Mouse (Mus musculus): Measurements from ENCODE around the gene Ston2.
A peak's percentile ranks its signal among the peaks of the same experiment; 100 is the strongest.
"Not testable (repeated sequence)": the region's sequence is repeated elsewhere in the genome, so short reads cannot be mapped to it uniquely, and the experiment has no call there.

Ston2 gene

DNA sequence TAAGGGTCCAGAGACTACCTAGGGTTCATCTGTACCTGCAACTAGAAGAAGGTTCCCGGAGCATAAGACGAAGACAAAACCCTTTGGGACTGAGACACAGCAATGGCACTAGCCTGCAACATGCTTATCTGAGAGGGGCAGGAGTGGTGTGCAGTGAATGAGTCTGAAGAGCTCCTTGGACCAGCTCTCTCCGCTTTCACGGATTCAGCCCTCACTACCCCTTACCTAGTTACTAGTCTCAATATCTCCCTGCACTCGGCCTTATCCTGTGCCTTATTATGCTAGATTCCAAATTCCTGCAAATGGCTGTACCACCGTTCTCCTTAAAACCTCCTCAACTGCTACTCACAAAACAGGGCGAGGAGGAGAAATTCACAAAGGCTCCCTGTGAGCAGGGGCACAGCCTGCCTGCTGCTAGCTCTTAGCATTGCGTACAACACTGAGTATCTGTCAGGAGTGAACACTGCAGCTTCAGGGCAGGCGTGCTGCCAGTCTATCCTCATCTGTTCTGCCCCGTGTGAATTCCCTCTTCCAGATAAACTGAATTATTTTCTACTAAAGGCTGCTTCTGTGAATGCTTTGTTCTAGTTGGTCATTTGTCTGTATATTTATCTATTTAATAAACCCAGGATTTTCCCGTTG, 38.5 kb downstream of the Ston2 start:
- no peak for DNase-seq (ENCODE audit: low spot score in 2 of 2)

DNA sequence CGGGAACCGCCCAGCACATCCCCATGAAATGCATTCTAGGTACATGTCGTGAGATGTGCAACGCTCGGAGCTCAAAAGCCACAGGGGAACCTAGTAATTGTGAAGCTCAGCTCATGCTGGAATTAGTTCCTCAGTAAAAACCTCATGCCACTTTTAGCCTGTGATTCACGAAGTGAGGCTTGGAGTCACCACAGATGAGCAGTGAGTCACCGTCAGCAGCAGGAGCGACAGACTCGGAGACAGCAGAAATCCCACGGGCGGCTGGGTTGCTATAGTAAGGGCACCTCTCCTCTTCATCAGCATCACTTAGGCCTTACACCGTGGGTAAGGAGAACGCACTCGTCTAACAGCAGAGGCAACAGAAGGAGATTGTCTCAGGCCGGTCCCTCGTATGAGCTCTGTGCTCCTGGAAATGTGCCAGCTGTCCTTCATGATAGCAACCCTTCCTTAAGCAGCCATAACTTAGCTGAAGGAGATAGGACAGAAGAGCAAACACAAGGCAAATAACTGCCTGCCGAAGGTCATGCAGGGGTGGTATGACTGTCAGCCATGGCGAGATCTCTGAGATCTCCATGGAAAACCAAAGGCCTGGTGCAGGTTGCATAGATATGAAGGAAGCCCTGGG, 39.8 kb downstream of the Ston2 start:
- DNase-seq (ENCODE audit: low spot score in 2 of 2): no peak

DNA sequence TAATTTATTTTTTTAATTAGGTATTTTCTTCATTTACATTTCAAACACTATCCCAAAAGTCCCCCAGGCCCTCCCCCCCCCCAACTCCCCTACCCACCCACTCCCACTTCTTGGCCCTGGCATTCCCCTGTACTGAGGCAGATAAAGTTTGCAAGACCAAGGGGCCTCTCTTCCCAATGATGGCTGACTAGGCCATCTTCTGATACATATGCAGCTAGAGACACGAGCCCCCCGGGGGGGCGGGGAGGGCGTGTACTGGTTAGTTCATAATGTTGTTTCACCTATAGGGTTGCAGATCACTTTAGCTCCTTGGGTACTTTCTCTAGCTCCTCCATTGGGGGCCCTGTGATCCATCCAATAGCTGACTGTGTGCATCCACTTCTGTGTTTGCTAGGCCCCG, 41.3 kb downstream of the Ston2 start:
- DNase-seq (ENCODE audit: low spot score in 2 of 2): not testable (repeated sequence)

DNA sequence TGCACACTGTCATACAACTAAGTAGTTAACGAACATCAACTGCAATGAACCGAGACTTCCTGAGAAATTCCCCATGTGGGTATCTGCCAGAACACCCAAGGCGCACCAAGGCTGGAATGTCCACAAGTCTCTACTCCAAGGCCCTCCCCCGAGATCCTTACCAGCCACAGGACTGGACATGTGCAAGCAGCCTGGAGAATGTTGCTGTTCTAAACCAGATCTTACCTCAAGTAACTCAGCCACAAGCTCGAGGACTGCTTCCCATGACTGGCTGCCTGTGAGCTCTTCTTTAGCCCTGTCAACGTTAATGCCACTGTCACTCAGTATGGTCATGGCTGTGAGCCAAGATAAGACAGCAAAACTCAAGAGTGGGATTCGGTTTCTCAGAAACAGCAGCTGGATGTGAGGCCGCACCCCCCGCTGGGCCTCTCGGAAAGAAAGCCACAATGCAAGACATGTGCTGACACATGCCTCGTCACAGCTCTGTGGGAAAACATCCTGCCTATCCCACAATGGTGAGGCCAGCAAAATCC, 42.4 kb downstream of the Ston2 start:
- DNase-seq (ENCODE audit: low spot score in 2 of 2): peak; percentile 32 to 35

DNA sequence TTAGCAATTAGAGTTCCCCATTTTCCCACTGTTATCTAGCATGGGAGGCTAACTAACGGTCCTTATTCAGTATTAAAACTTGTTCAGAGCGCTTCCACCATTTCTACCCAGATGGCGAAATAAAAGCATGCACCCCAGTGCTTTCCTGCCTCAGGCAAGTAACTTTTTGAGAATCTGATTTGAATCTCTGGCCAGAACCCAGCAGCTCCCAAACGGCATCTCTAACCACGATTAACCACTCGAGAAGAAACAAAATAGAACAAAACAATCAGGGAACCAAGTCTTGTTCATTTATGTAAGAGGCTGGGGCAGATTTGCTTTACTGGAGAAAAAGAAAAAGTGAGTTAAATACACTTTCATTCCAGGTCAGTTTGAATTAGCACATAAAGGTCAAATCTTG, 44.1 kb downstream of the Ston2 start:
- DNase-seq (ENCODE audit: low spot score in 2 of 2): no peak

DNA sequence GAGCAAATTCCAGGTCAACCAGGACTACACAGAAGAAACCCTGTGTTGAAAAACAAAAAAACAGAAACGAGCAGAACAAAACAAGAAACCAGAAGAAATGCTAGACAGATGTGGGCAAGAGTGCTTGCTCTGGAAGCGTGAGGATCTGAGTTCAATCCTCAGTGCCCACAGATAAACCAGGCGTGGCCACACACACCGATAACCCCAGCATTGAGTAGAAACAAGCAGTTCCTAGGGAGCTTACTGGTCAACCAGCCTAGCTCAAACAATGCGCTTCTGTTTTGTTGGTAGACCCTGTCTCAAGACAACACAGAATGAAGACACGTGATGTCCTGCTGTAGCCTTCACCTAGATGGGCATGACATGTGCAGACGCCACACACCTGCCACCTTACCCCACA, 45.3 kb downstream of the Ston2 start:
- DNase-seq (ENCODE audit: low spot score in 2 of 2): no peak

DNA sequence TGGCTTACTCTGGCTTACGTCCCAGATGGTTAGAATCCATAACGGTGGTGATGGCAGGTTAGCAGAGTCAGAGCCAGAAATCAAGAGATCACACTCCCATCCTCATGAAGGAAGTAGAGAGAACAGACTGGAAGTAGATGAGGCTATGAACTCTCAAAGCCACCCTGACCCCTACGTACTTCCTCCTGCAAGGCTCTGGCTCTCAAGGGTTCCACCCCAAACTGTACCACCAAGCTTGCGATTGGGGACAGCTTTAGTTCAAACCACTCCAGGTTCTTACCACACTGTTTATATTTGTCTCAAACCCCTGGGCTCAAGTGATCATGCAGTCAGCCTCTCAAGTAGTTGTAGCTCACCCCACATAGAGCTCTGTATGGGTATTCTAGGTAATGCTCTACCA, 49.8 kb downstream of the Ston2 start:
- DNase-seq (ENCODE audit: low spot score in 2 of 2): no peak

DNA sequence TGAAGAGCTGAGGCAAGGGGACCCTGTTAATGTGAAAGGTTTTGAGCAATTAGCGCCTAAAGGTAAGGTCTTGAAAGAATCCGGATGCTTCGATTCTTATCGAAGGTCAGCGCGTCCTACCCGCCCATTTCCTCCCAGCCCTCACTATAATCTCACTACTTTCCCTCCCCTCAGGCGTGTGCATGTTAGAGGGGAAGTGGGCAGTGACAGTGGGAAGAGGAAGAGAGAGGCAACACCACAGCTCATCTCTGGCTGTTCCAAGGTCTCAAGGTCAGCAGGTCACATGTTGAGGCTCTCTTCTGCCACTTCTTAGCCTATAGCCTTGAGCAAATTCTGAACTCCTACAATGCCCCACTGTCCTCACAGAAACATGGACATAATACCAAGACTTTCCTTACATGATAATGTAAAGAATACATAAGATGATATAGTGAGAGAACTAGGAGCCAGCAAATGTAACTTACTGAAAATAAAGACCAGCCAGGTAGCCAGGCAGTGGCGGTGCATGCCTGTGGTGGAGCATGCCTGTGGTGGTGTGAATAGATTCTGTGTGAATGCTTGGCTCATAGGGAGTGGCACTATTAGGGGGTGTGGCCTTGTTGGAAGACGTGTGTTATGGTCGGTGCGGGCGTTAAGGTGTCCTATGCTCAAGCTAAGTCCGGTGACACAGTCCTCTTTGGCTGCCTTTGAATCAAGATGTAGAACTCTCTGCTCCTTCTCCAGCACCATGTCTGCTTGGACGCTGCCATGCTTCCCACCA, 51.8 kb downstream of the Ston2 start:
- DNase-seq (ENCODE audit: low spot score in 2 of 2): no peak

DNA sequence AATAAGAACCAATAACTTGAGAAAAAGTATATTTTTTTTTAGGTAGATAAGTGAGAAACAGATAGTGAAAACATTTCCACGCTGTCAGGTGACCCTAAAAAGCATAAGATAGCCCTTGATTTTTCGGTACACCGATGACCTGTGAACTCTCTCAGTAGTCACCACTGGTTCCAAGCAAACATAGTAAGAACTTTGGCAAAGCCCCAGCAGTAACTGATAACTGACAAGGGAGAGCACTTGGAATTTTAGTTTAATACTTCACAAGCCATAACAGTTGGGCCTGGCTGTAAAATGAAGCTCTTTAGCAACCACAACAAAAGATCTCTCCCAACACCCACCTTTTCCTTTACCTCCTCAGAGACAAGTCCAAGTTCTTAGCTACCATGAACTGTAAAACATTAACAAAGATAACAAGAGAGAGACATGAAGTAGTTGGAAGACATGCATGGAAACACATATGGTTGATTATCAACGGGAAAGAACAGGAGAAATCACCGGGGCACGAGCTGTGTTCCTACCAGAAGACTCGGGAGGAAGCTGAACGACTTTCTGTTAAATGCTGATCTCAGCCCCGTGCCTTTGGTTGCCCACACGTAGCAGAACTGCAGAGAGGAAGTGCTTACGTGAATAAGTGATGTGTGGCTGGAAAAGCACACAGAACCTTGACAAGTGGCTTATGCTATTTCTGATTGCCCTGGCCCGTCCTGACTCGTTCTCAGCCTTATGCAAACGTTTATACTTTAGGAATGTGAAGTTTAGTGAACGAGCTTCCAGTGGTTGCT, 53.8 kb downstream of the Ston2 start:
- no peak for DNase-seq (ENCODE audit: low spot score in 2 of 2)

DNA sequence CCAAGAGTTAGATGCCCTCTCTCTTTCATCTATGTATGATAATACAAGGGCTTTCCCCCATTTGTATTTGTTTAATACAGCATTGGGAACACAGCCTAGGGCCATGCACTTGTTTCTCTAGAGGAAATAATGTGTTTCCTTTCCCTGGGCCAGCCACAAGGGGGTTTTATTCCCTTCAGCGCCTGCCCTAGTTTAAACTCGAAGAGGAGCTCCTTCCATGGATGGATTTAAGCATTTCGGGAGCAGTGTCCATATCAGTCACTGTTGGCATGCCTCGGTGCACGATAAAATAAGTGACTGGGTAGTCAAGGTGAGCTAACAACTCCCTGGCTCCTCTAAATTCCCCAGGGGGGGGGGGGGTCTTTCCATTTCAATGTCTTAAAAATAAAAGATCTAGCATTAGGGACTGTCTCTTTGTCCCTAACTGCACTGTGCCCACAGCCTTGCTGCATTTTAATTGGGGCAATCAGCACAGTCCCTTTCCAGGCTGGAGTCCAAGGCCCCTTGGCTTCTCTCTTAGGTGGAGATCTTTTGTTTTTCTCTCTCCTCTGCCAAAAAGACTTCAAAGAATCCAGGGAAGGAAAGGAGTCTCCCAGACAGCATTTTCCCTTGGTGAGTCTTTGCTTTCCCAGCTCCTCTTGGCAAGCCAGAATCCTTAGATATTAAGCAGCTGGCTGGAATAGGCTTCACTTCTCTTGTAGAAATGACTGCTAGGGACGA, 55.3 kb downstream of the Ston2 start:
- DNase-seq (ENCODE audit: low spot score in 2 of 2): no peak

DNA sequence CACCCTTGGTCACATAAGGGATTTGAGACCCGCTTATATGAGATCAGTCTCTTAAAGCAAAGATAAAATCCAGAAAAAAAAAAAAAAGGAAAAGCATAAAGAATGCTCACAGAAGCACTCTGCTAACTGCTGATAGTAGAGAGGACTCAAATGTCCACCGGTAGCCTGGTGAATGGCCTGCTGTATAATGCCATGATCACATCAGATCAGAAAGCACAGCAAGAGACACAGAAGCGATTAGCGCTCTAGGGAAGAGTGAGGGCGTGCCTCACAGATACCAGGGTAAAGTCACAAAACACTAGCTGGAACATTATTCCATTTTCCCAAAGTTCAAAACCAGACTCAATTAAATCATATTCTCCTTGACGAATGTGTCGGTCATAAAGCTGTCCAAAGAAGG, 62.0 kb downstream of the Ston2 start:
- DNase-seq (ENCODE audit: low spot score in 2 of 2): no peak

DNA sequence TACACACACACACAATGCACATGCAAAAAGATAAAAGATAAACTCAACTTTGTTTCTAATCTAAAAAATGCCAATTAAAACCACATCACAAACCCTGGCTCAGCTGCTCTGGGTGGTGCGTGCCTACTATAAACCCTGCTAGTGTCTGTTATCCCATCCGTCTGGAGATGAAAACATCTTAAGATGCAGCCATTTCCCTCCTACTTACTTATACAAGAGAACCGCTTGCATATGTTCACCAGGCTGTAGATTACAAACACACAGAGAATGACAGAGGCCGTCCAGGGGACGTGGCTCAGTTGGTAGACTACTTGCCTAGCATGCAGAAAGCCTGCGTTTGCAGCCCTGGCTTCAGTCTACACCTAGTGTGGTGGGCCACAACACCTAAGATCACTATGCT, 64.3 kb downstream of the Ston2 start:
- no peak for DNase-seq (ENCODE audit: low spot score in 2 of 2)

DNA sequence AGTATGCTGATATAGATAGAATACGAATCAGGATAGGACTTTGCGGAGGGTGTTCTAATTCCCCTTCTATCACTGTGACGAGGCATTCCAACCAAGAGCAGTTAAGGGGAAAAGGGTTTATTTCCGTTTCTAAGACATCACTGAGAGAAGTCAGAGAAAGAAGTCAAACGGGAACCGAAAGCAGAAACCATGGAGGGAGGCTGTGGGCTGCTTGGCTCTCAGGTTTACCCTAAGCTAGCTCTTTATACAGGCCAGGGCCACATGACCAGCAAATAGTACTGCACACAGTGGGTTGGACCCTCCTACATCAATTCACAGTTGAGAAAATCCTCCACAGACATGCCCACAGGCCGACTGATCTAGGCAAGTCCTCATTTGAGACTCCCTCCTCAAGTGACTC, 69.1 kb downstream of the Ston2 start:
- DNase-seq (ENCODE audit: low spot score in 2 of 2): no peak

DNA sequence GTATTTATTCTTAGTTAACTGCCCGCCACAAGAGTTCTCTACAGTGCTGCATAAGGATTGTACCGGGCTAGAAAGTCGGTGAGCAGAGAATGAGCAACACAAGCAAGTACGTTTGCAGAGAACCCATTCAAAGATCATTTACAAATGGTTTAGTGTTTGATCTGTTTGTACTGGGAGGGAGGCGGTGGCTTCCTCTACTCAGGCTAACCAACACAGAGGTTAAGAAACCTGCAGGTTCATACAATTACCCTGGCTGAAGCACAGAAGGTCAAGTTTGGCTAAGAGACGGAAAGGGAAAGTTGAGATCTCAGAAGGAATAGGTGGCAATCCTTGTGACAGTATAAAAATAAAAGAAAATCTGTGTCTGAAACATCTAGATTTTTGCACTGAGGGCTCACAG, 72.5 kb downstream of the Ston2 start:
- no peak for DNase-seq (ENCODE audit: low spot score in 2 of 2)

DNA sequence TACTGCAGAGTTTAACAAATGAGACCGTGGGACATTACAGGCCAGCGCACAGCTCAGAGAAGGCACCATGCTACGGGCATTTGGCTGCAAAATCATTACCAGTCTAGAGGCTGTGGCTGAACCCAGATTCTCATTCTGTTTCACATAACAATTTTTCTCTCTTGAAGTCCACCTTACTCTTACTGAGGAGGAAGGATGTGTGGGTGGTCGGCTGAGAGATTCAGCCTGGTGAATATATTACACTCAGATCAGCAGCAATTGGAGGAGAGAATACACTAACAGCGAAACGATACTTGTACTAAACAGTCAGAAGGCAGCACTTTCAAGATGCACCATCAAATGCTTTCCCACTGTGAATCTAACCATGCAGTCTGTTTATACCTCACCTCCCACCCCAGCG, 74.8 kb downstream of the Ston2 start:
- no peak for DNase-seq (ENCODE audit: low spot score in 2 of 2)

DNA sequence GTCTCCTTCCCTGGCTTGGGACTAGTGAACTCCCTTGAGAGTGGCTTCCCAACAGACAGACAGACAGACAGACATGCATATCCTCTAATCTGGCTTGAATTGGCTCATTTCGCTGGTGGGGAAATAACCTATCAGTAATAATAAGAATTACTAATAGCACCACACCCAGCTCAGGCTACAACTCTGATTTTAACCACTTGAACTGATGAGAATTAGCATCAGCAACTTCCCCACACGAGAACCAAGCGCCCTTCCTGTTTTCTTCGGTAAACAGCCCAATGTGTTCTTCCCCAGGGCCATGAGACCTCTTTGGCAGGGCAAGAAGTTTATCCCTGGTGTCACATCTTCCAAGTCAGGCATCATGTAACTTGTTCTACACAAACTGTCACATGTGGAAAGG, 76.5 kb downstream of the Ston2 start:
- no peak for DNase-seq (ENCODE audit: low spot score in 2 of 2)

DNA sequence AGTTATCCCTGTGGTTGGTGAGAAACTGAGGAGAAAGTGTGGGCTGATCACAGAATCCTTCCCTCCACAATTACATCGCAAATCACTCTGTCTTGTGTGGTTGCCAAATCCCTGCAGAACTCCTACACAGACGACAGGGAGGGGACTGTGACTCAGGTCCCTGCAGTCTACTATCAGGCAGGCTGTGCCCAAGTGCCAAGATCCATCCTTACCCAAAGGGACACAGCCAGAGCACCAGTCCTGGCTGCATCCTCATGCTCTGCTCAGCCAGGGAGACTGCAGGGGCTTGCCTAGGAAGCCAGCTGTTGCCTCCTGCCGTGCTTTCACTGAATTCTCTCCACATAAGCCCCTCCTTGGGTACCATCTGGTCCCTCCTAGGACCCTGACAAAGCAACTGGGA, 77.3 kb downstream of the Ston2 start:
- no peak for DNase-seq (ENCODE audit: low spot score in 2 of 2)

DNA sequence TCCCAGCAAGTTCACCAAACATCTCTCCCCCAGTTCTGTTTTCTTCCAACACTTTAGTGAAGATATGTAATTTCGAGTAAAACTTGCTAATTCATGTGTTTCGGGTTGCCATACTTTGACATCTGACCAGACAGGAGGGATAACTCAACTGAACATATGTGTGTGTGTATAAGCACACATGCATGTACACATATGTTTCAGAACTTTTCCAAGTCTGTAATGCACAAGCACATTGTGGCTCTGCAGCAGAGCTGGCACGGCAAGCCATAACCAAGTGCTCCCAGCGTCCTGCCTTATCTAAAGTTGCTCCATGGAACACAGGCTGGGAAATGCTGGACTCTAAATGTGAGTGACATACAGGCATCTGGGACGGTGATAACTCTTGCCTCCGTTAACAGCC, 78.6 kb downstream of the Ston2 start:
- no peak for DNase-seq (ENCODE audit: low spot score in 2 of 2)

DNA sequence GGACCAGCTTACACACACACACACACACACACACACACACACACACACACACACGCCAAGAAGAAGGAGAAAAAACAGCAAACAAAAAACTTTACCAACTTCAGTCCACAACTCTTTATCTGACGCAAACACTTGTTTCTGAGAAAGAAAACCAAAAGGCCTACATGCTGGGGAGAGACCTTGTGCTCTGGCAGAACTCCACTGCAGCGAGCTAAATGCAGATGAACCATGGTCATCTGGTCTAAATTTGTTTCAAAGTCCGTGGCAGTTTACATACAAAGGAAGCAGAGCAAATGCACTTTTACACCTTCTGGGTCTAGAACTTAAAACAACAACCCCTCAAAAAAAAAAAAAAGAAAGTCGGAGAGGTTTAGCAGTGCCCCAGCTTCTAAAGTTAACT, 79.0 kb downstream of the Ston2 start:
- no peak for DNase-seq (ENCODE audit: low spot score in 2 of 2)

DNA sequence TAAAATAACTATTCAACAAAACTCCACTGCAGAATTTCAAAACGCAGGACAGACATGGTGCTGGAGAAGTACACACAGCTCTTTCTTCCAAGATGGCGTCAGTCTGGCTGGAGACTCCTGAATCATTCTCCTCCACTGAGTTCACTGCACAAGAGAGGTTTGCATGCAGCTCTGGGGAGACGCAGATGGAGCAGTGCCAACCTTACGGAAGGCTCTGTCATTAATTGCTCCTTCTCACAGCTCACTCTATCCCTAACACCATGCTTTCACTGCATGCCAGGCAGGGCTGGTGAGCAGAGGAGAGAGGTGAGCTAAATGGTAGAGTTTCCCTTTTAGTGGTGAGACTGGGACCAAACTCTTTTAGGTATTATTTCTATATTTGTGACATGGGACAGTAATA, 80.4 kb downstream of the Ston2 start:
- no peak for DNase-seq (ENCODE audit: low spot score in 2 of 2)

DNA sequence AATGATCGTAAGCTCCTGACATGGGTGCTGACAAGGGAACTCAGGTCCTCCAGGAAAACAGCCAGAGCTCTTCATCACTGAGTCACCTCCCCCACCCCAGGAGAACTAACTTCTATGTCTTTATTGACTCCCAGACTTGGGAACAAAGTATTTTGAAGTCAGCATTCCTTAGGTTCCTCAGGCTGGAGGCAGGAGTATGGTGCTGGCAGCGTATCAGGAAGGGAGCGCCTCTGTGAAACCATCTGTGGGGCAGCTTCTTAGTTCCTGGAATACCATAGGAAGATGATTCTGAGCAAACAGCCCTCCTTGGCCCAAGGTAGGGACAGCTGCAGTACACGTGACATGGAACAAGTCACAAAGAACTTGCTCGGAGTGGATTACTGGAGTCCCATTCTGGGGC, 84.7 kb downstream of the Ston2 start:
- DNase-seq (ENCODE audit: low spot score in 2 of 2): no peak

DNA sequence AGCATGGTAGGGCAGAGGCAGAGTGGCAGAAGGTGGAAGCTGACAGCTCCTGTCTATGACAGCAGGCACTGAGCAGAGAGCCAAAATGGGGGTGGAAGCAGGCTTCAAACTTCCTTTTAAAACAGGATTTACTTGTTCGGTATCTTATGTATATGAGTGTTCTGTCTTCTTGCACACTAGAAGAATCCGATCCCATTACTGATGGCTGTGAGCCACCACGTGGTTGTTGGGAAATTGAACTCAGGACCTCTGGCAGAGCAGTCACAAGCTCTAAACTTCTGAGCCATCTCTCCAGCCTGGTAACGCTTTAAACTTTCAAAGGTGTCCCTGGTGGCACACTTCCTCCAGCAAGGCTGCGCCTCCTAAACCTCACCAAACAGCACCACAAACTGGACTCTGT, 85.4 kb downstream of the Ston2 start:
- no peak for DNase-seq (ENCODE audit: low spot score in 2 of 2)
